Mouse (Mus musculus): ENCODE results near the gene Smarcd3. TPM values are rescaled to one million over a fixed set of nuclear protein-coding genes. Genes with fewer than 3 reads are reported as not detected.

The Smarcd3 gene
- polyA plus RNA-seq, 1 experiment: 1.5 TPM

- Histone ChIP-seq H3K4me3 (ENCODE audit: low read depth, low read length) (no peak overlapping the region), H3K36me3 (ENCODE audit: control insufficient read depth, insufficient read depth, low read length, poor library complexity, severe bottlenecking) (no peaks in the 10 kb centered on the region), H3K27me3 (ENCODE audit: control insufficient read depth, insufficient read depth, low read length, poor library complexity, severe bottlenecking) (no peaks in the 10 kb centered on the region), H3K9me3 (replicated peaks; ENCODE audit: control insufficient read depth, insufficient read depth, low read length, poor library complexity, severe bottlenecking) (no peaks in the 10 kb centered on the region), H3K9ac (ENCODE audit: low read depth, poor library complexity, severe bottlenecking) (no peak overlapping the region), H3K27ac (ENCODE audit: insufficient read depth, low read length) (no peak overlapping the region), H3K4me1 (ENCODE audit: control insufficient read depth, insufficient read depth, low read length) (no peaks in the 10 kb centered on the region)
- TF ChIP-seq EP300 (IDR thresholded peaks at IDR 0.05; ENCODE audit: insufficient read depth, low read depth, low read length): no peak
- TF ChIP-seq CTCF (IDR thresholded peaks at IDR 0.05; ENCODE audit: low read depth, low read length): no peak
- TF ChIP-seq POLR2A (IDR thresholded peaks at IDR 0.05; ENCODE audit: insufficient read depth, low read length): no peak
These were observed 34.4 kb downstream of the Smarcd3 start for GRCm38 (mm10) chr5:24589511-24590500.

DNA sequence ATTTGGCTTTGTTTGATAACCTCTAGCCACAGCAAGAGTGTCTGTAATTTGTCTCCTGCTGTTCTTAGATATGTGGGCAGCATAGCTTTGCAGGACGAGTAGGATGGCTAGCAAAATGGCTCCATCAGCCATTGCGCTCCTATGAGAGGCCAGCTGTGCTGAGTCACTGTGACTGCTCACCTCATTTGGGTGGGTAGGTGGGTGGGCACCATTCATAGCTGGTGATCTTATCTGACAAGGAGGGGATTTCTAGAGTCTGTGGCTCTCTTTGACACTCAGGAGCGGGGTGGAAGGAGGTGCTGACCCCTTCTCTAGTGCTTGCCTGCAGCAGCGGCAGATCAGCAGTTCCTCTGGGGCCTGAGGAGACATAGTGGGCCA, 37.0 kb downstream of the Smarcd3 start:
- TF ChIP-seq CTCF (IDR thresholded peaks at IDR 0.05; ENCODE audit: low read depth, low read length): no peak
- TF ChIP-seq POLR2A (IDR thresholded peaks at IDR 0.05; ENCODE audit: insufficient read depth, low read length): no peak
- no peak for TF ChIP-seq EP300 (IDR thresholded peaks at IDR 0.05; ENCODE audit: insufficient read depth, low read depth, low read length)
- Histone ChIP-seq H3K4me1 (ENCODE audit: control insufficient read depth, insufficient read depth, low read length) (no peaks in the 10 kb centered on the region), H3K9me3 (replicated peaks; ENCODE audit: control insufficient read depth, insufficient read depth, low read length, poor library complexity, severe bottlenecking) (no peaks in the 10 kb centered on the region), H3K9ac (ENCODE audit: low read depth, poor library complexity, severe bottlenecking) (peak overlapping the region; percentile 45), H3K27me3 (ENCODE audit: control insufficient read depth, insufficient read depth, low read length, poor library complexity, severe bottlenecking) (no peaks in the 10 kb centered on the region), H3K4me3 (ENCODE audit: low read depth, low read length) (peak overlapping the region; percentile 70), H3K36me3 (ENCODE audit: control insufficient read depth, insufficient read depth, low read length, poor library complexity, severe bottlenecking) (no peaks in the 10 kb centered on the region), H3K27ac (ENCODE audit: insufficient read depth, low read length) (no peak overlapping the region)

- Histone ChIP-seq H3K9ac (ENCODE audit: low read depth, poor library complexity, severe bottlenecking) (peak within 1 kb of the TSS; percentile 45), H3K4me3 (ENCODE audit: low read depth, low read length) (peak within 1 kb of the TSS; percentile 70), H3K27ac (ENCODE audit: insufficient read depth, low read length) (no peak within 1 kb of the TSS), H3K4me1 (ENCODE audit: control insufficient read depth, insufficient read depth, low read length) (no peaks in the 10 kb centered on the region), H3K27me3 (ENCODE audit: control insufficient read depth, insufficient read depth, low read length, poor library complexity, severe bottlenecking) (no peaks in the 10 kb centered on the region), H3K9me3 (replicated peaks; ENCODE audit: control insufficient read depth, insufficient read depth, low read length, poor library complexity, severe bottlenecking) (no peaks in the 10 kb centered on the region), H3K36me3 (ENCODE audit: control insufficient read depth, insufficient read depth, low read length, poor library complexity, severe bottlenecking) (no peaks in the 10 kb centered on the region)
- TF ChIP-seq CTCF (IDR thresholded peaks at IDR 0.05; ENCODE audit: low read depth, low read length) (no peak), POLR2A (IDR thresholded peaks at IDR 0.05; ENCODE audit: insufficient read depth, low read length) (no peak), EP300 (IDR thresholded peaks at IDR 0.05; ENCODE audit: insufficient read depth, low read depth, low read length) (no peak)
These were observed 37.5 kb downstream of the Smarcd3 start, which contains the start of gene Chpf2 for GRCm38 (mm10) chr5:24586547-24587199. Gene Chpf2 (plus strand): TSS chr5:24586741.

- Histone ChIP-seq H3K9ac (ENCODE audit: low read depth, poor library complexity, severe bottlenecking) (peak overlapping the region; percentile 45), H3K4me1 (ENCODE audit: control insufficient read depth, insufficient read depth, low read length) (no peaks in the 10 kb centered on the region), H3K27me3 (ENCODE audit: control insufficient read depth, insufficient read depth, low read length, poor library complexity, severe bottlenecking) (no peaks in the 10 kb centered on the region), H3K4me3 (ENCODE audit: low read depth, low read length) (peak overlapping the region; percentile 70), H3K9me3 (replicated peaks; ENCODE audit: control insufficient read depth, insufficient read depth, low read length, poor library complexity, severe bottlenecking) (no peaks in the 10 kb centered on the region), H3K36me3 (ENCODE audit: control insufficient read depth, insufficient read depth, low read length, poor library complexity, severe bottlenecking) (no peaks in the 10 kb centered on the region), H3K27ac (ENCODE audit: insufficient read depth, low read length) (no peak overlapping the region)
- TF ChIP-seq CTCF (IDR thresholded peaks at IDR 0.05; ENCODE audit: low read depth, low read length): no peak
- TF ChIP-seq POLR2A (IDR thresholded peaks at IDR 0.05; ENCODE audit: insufficient read depth, low read length): no peak
- TF ChIP-seq EP300 (IDR thresholded peaks at IDR 0.05; ENCODE audit: insufficient read depth, low read depth, low read length): no peak
These were observed 38.1 kb downstream of the Smarcd3 start for GRCm38 (mm10) chr5:24586106-24586505.

DNA sequence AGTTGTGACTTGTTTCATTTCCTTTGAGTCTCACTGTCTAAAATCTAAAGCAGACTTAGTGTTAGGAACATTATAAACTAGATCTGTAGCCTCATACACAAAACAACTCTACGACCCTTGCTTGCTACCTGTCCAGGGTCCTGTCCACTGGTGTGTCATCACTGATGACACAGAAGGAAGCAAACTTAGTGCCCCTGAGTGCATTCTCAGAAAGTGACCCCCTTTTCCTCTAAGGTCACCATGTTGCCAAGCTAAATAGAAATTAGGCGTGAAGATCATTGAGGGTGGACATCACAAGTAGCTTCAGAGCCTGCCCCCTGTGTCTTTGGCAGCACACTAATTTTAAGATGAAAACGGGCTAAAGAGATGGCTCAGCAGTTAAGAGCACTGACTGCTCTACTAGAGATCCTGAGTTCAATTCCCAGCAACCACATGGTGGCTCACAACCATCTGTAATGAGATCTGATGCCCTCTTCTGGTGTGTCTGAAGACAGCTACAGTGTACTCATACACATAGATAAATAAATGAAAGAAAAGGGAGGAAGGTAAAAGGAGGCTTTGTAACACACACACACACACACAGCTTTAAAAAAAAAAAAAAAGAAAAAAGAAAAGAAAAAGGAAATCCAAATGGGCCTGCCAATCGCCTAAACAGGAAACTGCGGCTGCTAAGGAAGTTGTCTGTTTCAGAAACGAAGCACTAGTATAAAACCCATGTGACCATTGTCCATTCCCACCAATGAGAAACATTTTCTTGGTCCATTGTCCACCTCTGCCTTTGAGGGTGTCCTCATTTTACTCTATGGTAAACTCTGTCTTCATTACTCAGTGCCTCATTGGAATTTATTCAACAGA, 45.9 kb downstream of the Smarcd3 start:
- H3K4me3 ChIP-seq (ENCODE audit: low read depth, low read length): peak overlapping the region; percentile 96
- TF ChIP-seq POLR2A (IDR thresholded peaks at IDR 0.05; ENCODE audit: insufficient read depth, low read length): no peak
- H3K4me1 ChIP-seq (ENCODE audit: control insufficient read depth, insufficient read depth, low read length): no peaks in the 10 kb centered on the region
- peak overlapping the region; percentile 65; the same call in 1 of the 2 replicates for H3K27ac ChIP-seq (ENCODE audit: insufficient read depth, low read length)
- H3K36me3 ChIP-seq (ENCODE audit: control insufficient read depth, insufficient read depth, low read length, poor library complexity, severe bottlenecking): peaks cover 23% of the 10 kb centered on the region
- H3K27me3 ChIP-seq (ENCODE audit: control insufficient read depth, insufficient read depth, low read length, poor library complexity, severe bottlenecking): no peaks in the 10 kb centered on the region
- H3K9me3 ChIP-seq (replicated peaks; ENCODE audit: control insufficient read depth, insufficient read depth, low read length, poor library complexity, severe bottlenecking): no peaks in the 10 kb centered on the region
- peak overlapping the region; percentile 53 for H3K9ac ChIP-seq (ENCODE audit: low read depth, poor library complexity, severe bottlenecking)

Data from ES-Bruce4 (cell line).